Mouse (Mus musculus): ENCODE results near the gene Peak1.

DNA sequence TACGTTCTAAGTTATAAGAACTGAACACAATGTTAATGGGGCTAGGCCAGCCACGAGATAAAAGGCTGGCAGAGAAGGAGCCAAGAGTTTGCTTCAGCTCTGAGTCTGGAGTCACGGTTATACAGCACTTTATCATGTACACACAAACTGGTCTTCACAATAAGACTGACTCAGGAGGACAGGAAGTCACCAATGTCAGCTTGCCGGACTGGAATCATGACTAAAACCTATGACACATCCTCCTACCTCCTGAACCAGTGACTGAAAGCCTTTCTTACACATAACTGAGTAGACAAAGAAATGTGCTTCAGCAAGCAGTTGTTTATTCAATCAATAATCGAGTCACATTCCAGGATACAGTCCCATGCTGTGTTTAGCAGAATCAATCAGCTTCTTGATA is 47.2 kb downstream of the Peak1 start:
- TF ChIP-seq CTCF (IDR thresholded peaks at IDR 0.05) (no peak), EP300 (IDR thresholded peaks at IDR 0.05) (no peak)

All from lung, postnatal 0 days (tissue).